Mouse (Mus musculus) limb, embryonic 14.5 days (tissue): ENCODE data around the gene Eefsec. TPM values are rescaled to one million over a fixed set of nuclear protein-coding genes. Genes with fewer than 3 reads are reported as not detected.

Experiments used
- ATAC-seq: fragments of 200-750 bp; cut with Nextera tagmentation; 2 replicates; pipeline ENCODE4 v1.8.0; 2017; ENCODE audit warnings: low read depth, moderate number of reproducible peaks, moderate TSS enrichment; ENCODE audit not compliant: low FRiP score
- DNase-seq: peaks from one replicate; pipeline ENCODE4 v3.0.0-alpha.2; 2015; ENCODE audit warnings: low spot score
- H3K27ac ChIP-seq: fragments of 300-500 bp; sonication (generic); replicated peaks from 2 replicates; pipeline ENCODE4 v1.5.1; 2014; ENCODE audit warnings: low read depth, mild to moderate bottlenecking, low read length, moderate library complexity, mixed read lengths
- H3K27me3 ChIP-seq: fragments of 300-500 bp; sonication (generic); 2 replicates; pipeline ENCODE4 v1.6.1; 2014; ENCODE audit warnings: low read length, mixed read lengths; ENCODE audit not compliant: control insufficient read depth, insufficient read depth
- H3K36me3 ChIP-seq: fragments of 300-500 bp; sonication (generic); 2 replicates; pipeline ENCODE4 v1.6.1; 2014; ENCODE audit warnings: mild to moderate bottlenecking, low read length, moderate library complexity, mixed read lengths; ENCODE audit not compliant: control insufficient read depth, insufficient read depth
- H3K4me1 ChIP-seq: fragments of 300-500 bp; sonication (generic); 2 replicates; pipeline ENCODE4 v1.6.1; 2014; ENCODE audit warnings: antibody characterized with exemption, low read length, mixed read lengths; ENCODE audit not compliant: control insufficient read depth, insufficient read depth
- H3K4me2 ChIP-seq: fragments of 300-500 bp; sonication (generic); replicated peaks from 2 replicates; pipeline ENCODE4 v1.6.1; 2014; ENCODE audit warnings: low read depth, mild to moderate bottlenecking, low read length, moderate library complexity; ENCODE audit not compliant: severe bottlenecking
- H3K4me3 ChIP-seq: fragments of 300-500 bp; sonication (generic); replicated peaks from 2 replicates; pipeline ENCODE4 v1.5.1; 2014; ENCODE audit warnings: low read length
- H3K9ac ChIP-seq: fragments of 300-500 bp; sonication (generic); 2 replicates; pipeline ENCODE4 v1.6.1; 2014; ENCODE audit warnings: mild to moderate bottlenecking, low read depth, low read length, moderate library complexity; ENCODE audit not compliant: severe bottlenecking
- H3K9me3 ChIP-seq: fragments of 300-500 bp; sonication (generic); 2 replicates; pipeline ENCODE4 v1.6.1; 2016; ENCODE audit warnings: low read length; ENCODE audit not compliant: control insufficient read depth
- POLR2A ChIP-seq: fragments of 200-500 bp; IDR thresholded peaks from 2 replicates; pipeline ENCODE4 v1.8.0; 2012; ENCODE audit warnings: inconsistent platforms, mild to moderate bottlenecking, moderate library complexity, borderline replicate concordance; ENCODE audit not compliant: insufficient read depth, insufficient read length; ENCODE audit errors: extremely low read depth
- WGBS: fragments of 180-500 bp; shearing (Covaris S2); extraction: QIAGEN DNeasy Blood & Tissue Kit; methylation state at CpG from one replicate; pipeline ENCODE4 v1.1.7; 2014; 5-methylcytosine and 5-hydroxymethylcytosine counted together
- polyA plus RNA-seq, 2 experiments: library from polyadenylated mRNA; depleted of rRNA in 1 of 2; stranded (reverse) in 1 of 2; unstranded in 1 of 2; fragments of >200 nt; fragmentation: Nextera tagmentation in 1 of 2; extraction: Ambion mirVana in 1 of 2; gene quantifications; 2 replicates each; pipeline versions ENCODE4 v1.2.1 to v1.2.3; 2012 to 2014

Gene Eefsec
- polyA plus RNA-seq, 2 experiments: 23.0 to 38.2 TPM

DNA sequence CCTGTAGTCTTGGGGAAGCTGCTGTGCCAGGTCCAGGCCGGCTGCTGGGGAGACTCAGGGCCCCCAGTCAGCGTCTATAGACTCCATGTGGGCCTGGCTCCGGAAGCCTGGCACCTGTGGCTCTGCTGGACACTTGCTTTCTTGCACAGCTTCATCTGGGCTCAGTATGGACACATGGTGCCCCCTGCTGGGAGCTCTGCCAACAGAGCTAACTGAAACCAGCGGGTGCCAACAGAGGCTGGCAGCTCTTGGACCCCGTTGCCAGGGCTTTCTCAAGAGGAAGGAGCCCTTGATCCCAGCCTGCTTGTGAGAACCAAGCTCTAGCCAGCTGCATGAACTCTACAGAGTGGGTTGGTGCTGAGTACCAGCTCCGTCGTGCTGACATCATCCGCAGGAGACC is 40.6 kb upstream of the Eefsec start:
- H3K4me1 ChIP-seq: no peaks in the 10 kb centered on the region
- H3K4me3 ChIP-seq: no peak overlapping the region
- H3K27ac ChIP-seq: no peak overlapping the region
- H3K4me2 ChIP-seq: no peak overlapping the region
- no peak overlapping the region for H3K9ac ChIP-seq
- no peak for ATAC-seq
- 92% methylated on average over 8 of the region's 8 CpGs for WGBS
- H3K36me3 ChIP-seq: peaks cover 76% of the 10 kb centered on the region
- no peaks in the 10 kb centered on the region for H3K9me3 ChIP-seq
- H3K27me3 ChIP-seq: no peaks in the 10 kb centered on the region
- peak; percentile 10 for DNase-seq
- TF ChIP-seq POLR2A: no peak

DNA sequence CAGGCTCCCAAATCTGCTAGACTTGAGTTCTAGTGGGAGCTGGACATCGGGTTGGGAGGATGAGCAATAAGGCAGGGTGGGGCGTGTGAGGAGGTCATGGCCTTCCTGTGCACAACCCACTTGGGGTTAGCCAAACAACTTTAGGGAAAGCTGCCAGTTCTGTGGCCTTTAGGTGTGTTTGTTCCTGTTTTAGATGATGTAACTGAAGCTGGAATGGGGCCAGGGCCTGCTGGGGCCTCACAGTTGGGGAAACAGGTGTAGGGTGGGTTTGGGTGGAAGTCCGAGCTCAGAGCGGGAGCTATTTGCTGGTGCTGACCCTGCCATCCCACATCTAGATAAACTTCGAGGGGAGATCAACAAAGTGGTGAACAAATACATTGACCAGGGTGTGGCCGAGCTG is 39.0 kb upstream of the Eefsec start:
- Histone ChIP-seq H3K27ac (no peak overlapping the region), H3K27me3 (no peaks in the 10 kb centered on the region), H3K36me3 (peaks cover 76% of the 10 kb centered on the region), H3K4me3 (no peak overlapping the region), H3K9me3 (no peaks in the 10 kb centered on the region), H3K9ac (no peak overlapping the region), H3K4me2 (no peak overlapping the region), H3K4me1 (no peaks in the 10 kb centered on the region)
- ATAC-seq (no peak), DNase-seq (no peak)
- 91% methylated on average over 6 of the region's 6 CpGs for WGBS
- TF ChIP-seq POLR2A: no peak

DNA sequence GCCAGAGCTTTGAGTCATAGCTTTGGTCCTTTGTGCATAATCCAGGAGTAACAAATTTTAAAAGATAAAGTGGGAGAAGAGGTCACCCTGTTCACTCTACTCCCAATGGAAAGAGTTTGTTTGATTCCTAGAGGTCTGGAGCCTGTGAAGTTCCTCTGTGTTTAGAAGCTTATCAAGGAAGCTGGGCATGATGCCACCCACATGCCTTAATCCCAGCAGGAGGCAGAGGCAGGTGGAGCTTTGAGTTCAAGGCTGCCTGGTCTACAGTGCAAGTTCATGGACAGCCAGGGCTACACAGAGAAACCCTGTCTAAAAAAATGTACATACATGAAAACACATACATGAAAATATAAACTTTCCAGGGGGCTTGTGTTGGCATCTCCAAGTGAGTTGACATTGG is 37.6 kb upstream of the Eefsec start:
- DNase-seq (no peak), ATAC-seq (no peak)
- H3K4me3 ChIP-seq: no peak overlapping the region
- no peak overlapping the region for H3K4me2 ChIP-seq
- peaks cover 88% of the 10 kb centered on the region for H3K36me3 ChIP-seq
- no peaks in the 10 kb centered on the region for H3K4me1 ChIP-seq
- no peaks in the 10 kb centered on the region for H3K9me3 ChIP-seq
- no peak overlapping the region for H3K9ac ChIP-seq
- H3K27ac ChIP-seq: no peak overlapping the region
- no peaks in the 10 kb centered on the region for H3K27me3 ChIP-seq
- TF ChIP-seq POLR2A: no peak

DNA sequence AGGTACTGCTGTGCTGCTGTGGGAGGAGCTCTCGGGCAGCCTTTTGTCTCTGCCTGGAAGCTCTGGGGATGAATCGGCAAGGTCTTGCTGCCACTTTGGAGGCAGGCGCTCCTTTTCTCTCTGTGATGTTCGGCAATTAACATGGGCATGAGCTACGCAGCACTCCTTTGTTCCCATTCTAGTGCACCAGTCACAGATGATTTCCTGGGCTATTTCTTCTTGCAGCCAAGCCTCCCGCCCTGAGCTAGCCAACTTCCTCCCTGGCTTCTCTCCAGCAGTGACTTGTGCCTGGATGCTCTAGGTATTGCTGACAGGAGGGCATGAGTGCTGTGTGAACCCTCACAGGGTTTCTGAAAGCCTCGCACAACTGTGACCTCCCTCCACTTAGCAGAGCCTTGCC is 36.8 kb upstream of the Eefsec start:
- no peak overlapping the region for H3K4me2 ChIP-seq
- H3K4me3 ChIP-seq: no peak overlapping the region
- H3K9ac ChIP-seq: no peak overlapping the region
- no peak overlapping the region for H3K27ac ChIP-seq
- H3K36me3 ChIP-seq: peaks cover 90% of the 10 kb centered on the region
- no peaks in the 10 kb centered on the region for H3K27me3 ChIP-seq
- DNase-seq (no peak), ATAC-seq (no peak)
- no peaks in the 10 kb centered on the region for H3K9me3 ChIP-seq
- H3K4me1 ChIP-seq: no peaks in the 10 kb centered on the region
- TF ChIP-seq POLR2A: no peak
- 75% methylated on average over 7 of the region's 7 CpGs for WGBS

DNA sequence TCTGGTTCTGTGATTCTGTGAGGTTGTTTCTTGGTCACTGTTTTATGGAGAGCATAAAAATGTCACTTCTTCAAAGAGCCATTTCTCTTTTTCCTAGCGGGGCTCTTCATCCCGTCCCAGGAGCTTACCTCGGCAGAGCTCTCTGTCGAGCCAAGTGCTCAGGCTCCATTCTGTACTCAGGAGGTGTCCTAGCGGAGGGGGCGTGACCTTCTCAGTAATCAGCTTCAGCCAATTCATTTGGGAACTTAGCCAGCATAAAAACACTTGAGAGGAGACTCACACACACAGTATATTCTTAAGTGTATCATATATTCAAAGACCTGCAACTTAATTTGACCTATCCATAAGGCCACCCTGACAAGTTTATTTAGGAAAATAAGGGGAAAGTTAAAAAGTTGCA is 34.1 kb upstream of the Eefsec start:
- H3K4me3 ChIP-seq: no peak overlapping the region
- H3K36me3 ChIP-seq: peaks cover 92% of the 10 kb centered on the region
- no peaks in the 10 kb centered on the region for H3K9me3 ChIP-seq
- H3K4me1 ChIP-seq: no peaks in the 10 kb centered on the region
- no peaks in the 10 kb centered on the region for H3K27me3 ChIP-seq
- no peak for TF ChIP-seq POLR2A
- H3K4me2 ChIP-seq: no peak overlapping the region
- H3K27ac ChIP-seq: no peak overlapping the region
- DNase-seq (no peak), ATAC-seq (no peak; the same call in 1 of the 2 replicates)
- WGBS: 43% methylated on average over 6 of the region's 6 CpGs
- H3K9ac ChIP-seq: no peak overlapping the region

DNA sequence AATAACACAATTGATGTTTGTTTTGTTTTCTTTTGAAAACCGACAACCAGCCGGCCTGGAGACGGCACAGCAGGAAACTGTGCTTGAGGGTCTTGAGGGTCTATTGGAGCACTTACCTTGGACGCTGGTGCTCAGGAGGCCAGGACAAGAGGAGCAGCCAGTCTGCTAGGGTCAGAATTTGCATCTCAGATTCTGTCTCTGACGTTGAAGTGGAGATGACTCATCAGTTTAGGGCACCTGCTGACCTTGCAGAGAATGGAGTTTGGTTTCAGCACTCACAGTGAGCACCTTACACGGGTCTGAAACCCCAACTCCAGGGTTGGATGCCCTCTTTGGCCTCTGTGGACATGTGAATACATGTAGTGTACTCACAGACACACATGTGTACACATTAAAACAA is 23.5 kb upstream of the Eefsec start:
- Histone ChIP-seq H3K9ac (no peak overlapping the region), H3K27ac (no peak overlapping the region), H3K9me3 (no peaks in the 10 kb centered on the region), H3K27me3 (no peaks in the 10 kb centered on the region), H3K4me1 (peaks cover 7% of the 10 kb centered on the region), H3K36me3 (peaks cover 75% of the 10 kb centered on the region), H3K4me2 (no peak overlapping the region), H3K4me3 (no peak overlapping the region)
- WGBS: 86% methylated on average over 6 of the region's 6 CpGs
- no peak for ATAC-seq
- no peak for DNase-seq
- no peak for TF ChIP-seq POLR2A
